Mouse (Mus musculus): ENCODE measurements around the gene Gm136. TPM values are rescaled to one million over a fixed set of nuclear protein-coding genes. Genes with fewer than 3 reads are reported as not detected.

The Gm136 gene
- total and polyA plus RNA-seq, 3 experiments, result not detected

DNA sequence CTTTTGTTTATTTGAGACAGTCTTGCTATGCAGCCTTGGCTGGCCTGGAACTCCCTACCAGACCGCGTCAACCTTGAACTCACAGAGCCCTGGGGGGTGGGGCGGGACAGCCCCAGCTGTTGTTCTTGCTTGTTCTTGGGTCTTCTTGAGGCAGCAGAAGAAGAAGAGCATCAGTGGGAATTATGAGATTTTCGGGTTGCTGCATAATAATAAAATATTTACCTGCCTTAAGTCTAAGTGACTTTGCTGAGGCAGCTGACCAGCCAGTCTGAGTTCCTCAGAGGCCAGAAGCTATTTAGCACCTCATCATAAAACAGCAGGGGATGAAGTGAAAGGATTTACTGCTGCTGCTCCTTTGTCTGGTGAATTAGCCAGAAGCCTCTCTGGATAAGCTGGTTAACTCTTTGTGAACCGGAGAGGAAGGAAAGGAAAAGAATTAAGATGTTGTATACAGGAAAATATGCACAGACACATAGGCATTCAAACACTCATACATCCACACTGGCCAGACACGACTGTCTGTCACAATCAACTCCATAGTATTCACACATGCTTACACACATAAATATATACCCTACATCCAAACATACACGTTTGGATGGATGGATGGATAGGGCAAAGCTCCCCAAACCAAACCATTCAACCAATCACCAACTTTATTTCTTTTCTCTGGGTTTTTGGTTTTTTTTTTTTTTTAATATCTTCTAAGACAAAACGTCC, 15.7 kb upstream of the Gm136 start:
- 0 out of 2 replicates have a peak, but pooled peaks cover 2% of the 10 kb centered on the region for H3K79me2 ChIP-seq (replicated peaks; ENCODE audit: control insufficient read depth, extremely low read depth, insufficient read depth, poor library complexity, severe bottlenecking)
- in situ Hi-C loops (cut with MboI; ENCODE audit: low pct_ligation_motif_present, low pct_unique_long_range_greater_than_20kb, low sequenced_read_pairs), result no loop called here
- H3K36me3 ChIP-seq (replicated peaks in 1 of 2; ENCODE audit: control insufficient read depth in 1 of 2, insufficient read depth in 1 of 2, low read length in 1 of 2), result peaks cover 0 to 30% of the 10 kb centered on the region in 2 experiments
- no peak overlapping the region for H3K27ac ChIP-seq (ENCODE audit: insufficient read depth, low read depth)
- no peak overlapping the region for H3K4me2 ChIP-seq (ENCODE audit: insufficient read depth, low read depth, poor library complexity, severe bottlenecking)
- dilution Hi-C loops (cut with MboI; ENCODE audit: extremely low pct_ligation_motif_present, extremely low pct_unique_long_range_greater_than_20kb, low sequenced_read_pairs), result no loop called here
- no peak for DNase-seq (ENCODE audit: extremely low read depth)
- H3K9me3 ChIP-seq (replicated peaks; ENCODE audit: low read length), result no peaks in the 10 kb centered on the region
- no peak overlapping the region for H3K4me3 ChIP-seq (replicated peaks in 1 of 3; ENCODE audit: low read depth in 2 of 3, low read length in 2 of 3, poor library complexity in 1 of 3)
- no peak overlapping the region for H3K9ac ChIP-seq (ENCODE audit: insufficient read depth, low read depth)
- no peaks in the 10 kb centered on the region for H3K27me3 ChIP-seq (replicated peaks)
- TF ChIP-seq ZMIZ1 (IDR thresholded peaks at IDR 0.05; ENCODE audit: low read depth, low read length) (no peak), CHD1 (IDR thresholded peaks at IDR 0.05; ENCODE audit: low read depth, low read length) (no peak), POLR2A (IDR thresholded peaks at IDR 0.05; ENCODE audit: low read depth, low read length) (no peak), ZNF384 (IDR thresholded peaks at IDR 0.05; ENCODE audit: low read depth, low read length) (no peak), NELFE (IDR thresholded peaks at IDR 0.05; ENCODE audit: low read depth, low read length) (no peak), CTCF (conservative IDR thresholded peaks at IDR 0.05 in 1 of 2, IDR thresholded peaks at IDR 0.05 in 1 of 2; ENCODE audit: low read depth in 2 of 2, low read length in 2 of 2) (no peak), GABPA (IDR thresholded peaks at IDR 0.05; ENCODE audit: insufficient replicate concordance, low read depth, low read length) (no peak)
- H3K4me1 ChIP-seq (ENCODE audit: control insufficient read depth in 1 of 2, insufficient read depth in 2 of 2), result peaks cover 4 to 19% of the 10 kb centered on the region in 2 experiments; a peak in 3 of 4 replicates

DNA sequence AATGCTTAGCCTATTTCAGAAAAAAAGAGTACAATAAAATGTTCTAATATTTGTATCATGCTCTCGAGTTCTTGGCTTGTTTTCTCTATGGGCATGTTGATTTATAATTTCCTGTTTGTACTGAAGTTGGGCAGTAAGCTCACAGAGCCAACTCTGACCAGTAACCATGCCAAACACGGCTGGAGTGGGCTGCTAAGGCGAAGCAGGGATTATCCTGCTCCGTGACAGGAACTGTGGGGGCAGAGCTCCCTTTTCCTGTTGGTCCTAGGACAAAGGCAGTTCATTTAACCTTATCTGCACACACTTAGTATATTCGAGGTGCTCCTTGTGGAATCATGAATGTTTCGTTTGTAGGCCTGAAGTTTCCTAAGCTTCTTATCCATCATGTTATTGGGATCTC, 6.8 kb downstream of the Gm136 start:
- in situ Hi-C loops (cut with MboI; ENCODE audit: low pct_ligation_motif_present, low pct_unique_long_range_greater_than_20kb, low sequenced_read_pairs), result no loop called here
- no peak for TF ChIP-seq ZC3H11A (IDR thresholded peaks at IDR 0.05; ENCODE audit: low read depth, low read length)
- no peak for TF ChIP-seq SMC3 (IDR thresholded peaks at IDR 0.05; ENCODE audit: low read depth, low read length)
- no peak for TF ChIP-seq RAD21 (IDR thresholded peaks at IDR 0.05; ENCODE audit: low read depth, low read length)
- no peak for TF ChIP-seq POLR2A (IDR thresholded peaks at IDR 0.05; ENCODE audit: low read depth, low read length)
- no peak for TF ChIP-seq CHD2 (IDR thresholded peaks at IDR 0.05; ENCODE audit: low read length)
- TF ChIP-seq CTCF (conservative IDR thresholded peaks at IDR 0.05 in 1 of 2, IDR thresholded peaks at IDR 0.05 in 1 of 2; ENCODE audit: low read depth in 2 of 2, low read length in 2 of 2), result no peak
- TF ChIP-seq ELF1 (IDR thresholded peaks at IDR 0.05; ENCODE audit: low read depth, low read length), result no peak
- no peak for TF ChIP-seq MXI1 (IDR thresholded peaks at IDR 0.05; ENCODE audit: low read depth, low read length)
- TF ChIP-seq MEF2A (IDR thresholded peaks at IDR 0.05; ENCODE audit: borderline replicate concordance, low read depth, low read length), result no peak
- no peak for TF ChIP-seq HCFC1 (IDR thresholded peaks at IDR 0.05; ENCODE audit: low read depth, low read length)
- TF ChIP-seq PAX5 (IDR thresholded peaks at IDR 0.05; ENCODE audit: low read length), result no peak
- TF ChIP-seq MAFK (IDR thresholded peaks at IDR 0.05; ENCODE audit: insufficient replicate concordance, low read length), result no peak
- TF ChIP-seq ETS1 (conservative IDR thresholded peaks at IDR 0.05; ENCODE audit: low read depth, low read length), result no peak
- TF ChIP-seq JUN (IDR thresholded peaks at IDR 0.05; ENCODE audit: insufficient read depth, low read depth, low read length), result no peak
- TF ChIP-seq ZNF384 (IDR thresholded peaks at IDR 0.05; ENCODE audit: low read depth, low read length), result no peak

More for the DNA sequence above, 6.8 kb downstream of the Gm136 start:
- dilution Hi-C loops (cut with MboI; ENCODE audit: extremely low pct_ligation_motif_present, extremely low pct_unique_long_range_greater_than_20kb, low sequenced_read_pairs), result no loop called here
- no peak overlapping the region for H3K4me2 ChIP-seq (ENCODE audit: insufficient read depth, low read depth, poor library complexity, severe bottlenecking)
- no peaks in the 10 kb centered on the region for H3K36me3 ChIP-seq (replicated peaks in 1 of 2; ENCODE audit: control insufficient read depth in 1 of 2, insufficient read depth in 1 of 2, low read length in 1 of 2)
- H3K4me1 ChIP-seq (ENCODE audit: control insufficient read depth in 1 of 2, insufficient read depth in 2 of 2), result no peaks in the 10 kb centered on the region
- H3K9me3 ChIP-seq (replicated peaks; ENCODE audit: low read length), result no peaks in the 10 kb centered on the region
- DNase-seq (ENCODE audit: extremely low read depth), result no peak
- no peaks in the 10 kb centered on the region for H3K79me2 ChIP-seq (replicated peaks; ENCODE audit: control insufficient read depth, extremely low read depth, insufficient read depth, poor library complexity, severe bottlenecking)
- peaks cover 18% of the 10 kb centered on the region for H3K27me3 ChIP-seq (replicated peaks)
- H3K27ac ChIP-seq (ENCODE audit: insufficient read depth, low read depth), result no peak overlapping the region
- H3K9ac ChIP-seq (ENCODE audit: insufficient read depth, low read depth), result no peak overlapping the region
- H3K4me3 ChIP-seq (replicated peaks in 1 of 3; ENCODE audit: low read depth in 2 of 3, low read length in 2 of 3, poor library complexity in 1 of 3), result no peak overlapping the region

Data from CH12.LX (cell line).